Mouse (Mus musculus) kidney, adult 11 months (tissue): ENCODE measurements around the gene Ppp2r3c.
"Not testable (repeated sequence)": the region's sequence is repeated elsewhere in the genome, so short reads cannot be mapped to it uniquely, and the experiment has no call there.

Experiments used
- DNase-seq: peaks from one replicate; pipeline ENCODE4 v3.0.0; 2022

Gene Ppp2r3c

GRCm38 (mm10) chr12:55302485-55303441 is at the start of gene Ppp2r3c:
Ppp2r3c (minus strand) TSS chr12:55302998.
- DNase-seq = peak; percentile 95

GRCm38 (mm10) chr12:55344583-55344982 is 41.8 kb upstream of the Ppp2r3c start:
- DNase-seq = peak; percentile 28

- DNase-seq = no peak
Measured at GRCm38 (mm10) chr12:55343998-55344397, 41.2 kb upstream of the Ppp2r3c start.

GRCm38 (mm10) chr12:55343045-55343444 is 40.2 kb upstream of the Ppp2r3c start:
- not testable (repeated sequence) for DNase-seq

- DNase-seq = not testable (repeated sequence)
Measured at GRCm38 (mm10) chr12:55338490-55338889, 35.7 kb upstream of the Ppp2r3c start.

GRCm38 (mm10) chr12:55333662-55334061 is 30.9 kb upstream of the Ppp2r3c start:
- DNase-seq = no peak

- DNase-seq = no peak
Measured at GRCm38 (mm10) chr12:55329351-55329750, 26.6 kb upstream of the Ppp2r3c start.

GRCm38 (mm10) chr12:55328784-55329183 is 26.0 kb upstream of the Ppp2r3c start:
- no peak for DNase-seq

GRCm38 (mm10) chr12:55325702-55326101 is 22.9 kb upstream of the Ppp2r3c start:
- DNase-seq = no peak

GRCm38 (mm10) chr12:55321642-55322291 is 19.0 kb upstream of the Ppp2r3c start:
- no peak for DNase-seq

GRCm38 (mm10) chr12:55315192-55315591 is 12.4 kb upstream of the Ppp2r3c start:
- peak; percentile 89 for DNase-seq

- DNase-seq = no peak
Measured at GRCm38 (mm10) chr12:55313901-55314300, 11.1 kb upstream of the Ppp2r3c start.

- DNase-seq = no peak
Measured at GRCm38 (mm10) chr12:55311841-55312240, 9.0 kb upstream of the Ppp2r3c start.

- no peak for DNase-seq
Measured at GRCm38 (mm10) chr12:55309501-55309900, 6.7 kb upstream of the Ppp2r3c start.

- peak; percentile 51 for DNase-seq
Measured at GRCm38 (mm10) chr12:55308731-55309130, 5.9 kb upstream of the Ppp2r3c start.

- DNase-seq = no peak
Measured at GRCm38 (mm10) chr12:55307566-55307965, 4.8 kb upstream of the Ppp2r3c start.

GRCm38 (mm10) chr12:55306371-55306770 is 3.6 kb upstream of the Ppp2r3c start:
- DNase-seq = no peak

GRCm38 (mm10) chr12:55301472-55302300 is 1.1 kb downstream of the Ppp2r3c start:
- DNase-seq = no peak

GRCm38 (mm10) chr12:55300820-55301351 is 1.9 kb downstream of the Ppp2r3c start:
- DNase-seq = no peak

- no peak for DNase-seq
Measured at GRCm38 (mm10) chr12:55299336-55299735, 3.5 kb downstream of the Ppp2r3c start, which contains the start of gene 1110008L16Rik. 1110008L16Rik (plus strand) TSS chr12:55299577.

- no peak for DNase-seq
Measured at GRCm38 (mm10) chr12:55298112-55298511, 4.7 kb downstream of the Ppp2r3c start.

GRCm38 (mm10) chr12:55277583-55277982 is 25.2 kb downstream of the Ppp2r3c start:
- DNase-seq = not testable (repeated sequence)

GRCm38 (mm10) chr12:55272243-55272642 is 30.6 kb downstream of the Ppp2r3c start:
- no peak for DNase-seq
